Mouse (Mus musculus) heart, embryonic 14.5 days (tissue): ENCODE data around the gene Dnmbp. TPM values are rescaled to one million over a fixed set of nuclear protein-coding genes. Genes with fewer than 3 reads are reported as not detected.

Experiments used
- ATAC-seq: fragments of 200-750 bp; cut with Nextera tagmentation; 2 replicates; pipeline ENCODE4 v1.8.0; 2017; ENCODE audit warnings: low read depth, moderate TSS enrichment; ENCODE audit not compliant: insufficient number of reproducible peaks, insufficient read depth, low FRiP score
- H3K27ac ChIP-seq, 2 experiments: fragments of 200-500 bp in 1 of 2; fragments of 300-500 bp in 1 of 2; sonication (generic) in 1 of 2; replicated peaks in 1 of 2; 2 replicates each; pipeline ENCODE4 v1.5.1; 2012 to 2014; ENCODE audit warnings: low read depth in 2 of 2, low read length in 2 of 2, control low read depth in 1 of 2, mild to moderate bottlenecking in 1 of 2, mixed read lengths in 1 of 2; ENCODE audit not compliant: control insufficient read depth in 1 of 2, insufficient read depth in 1 of 2
- H3K27me3 ChIP-seq: fragments of 300-500 bp; sonication (generic); 2 replicates; pipeline ENCODE4 v1.6.1; 2014; ENCODE audit warnings: mild to moderate bottlenecking, low read length, control low read depth; ENCODE audit not compliant: control insufficient read depth, insufficient read depth
- H3K36me3 ChIP-seq: fragments of 300-500 bp; sonication (generic); 2 replicates; pipeline ENCODE4 v1.6.1; 2014; ENCODE audit warnings: mild to moderate bottlenecking, control low read depth, low read length, mixed read lengths; ENCODE audit not compliant: control insufficient read depth, insufficient read depth
- H3K4me1 ChIP-seq, 2 experiments: fragments of 200-500 bp in 1 of 2; fragments of 300-500 bp in 1 of 2; sonication (generic) in 1 of 2; 2 replicates each; pipeline ENCODE4 v1.6.1; 2012 to 2014; ENCODE audit warnings: low read length in 2 of 2, control low read depth in 1 of 2, mixed read lengths in 1 of 2; ENCODE audit not compliant: control insufficient read depth in 2 of 2, insufficient read depth in 2 of 2
- H3K4me2 ChIP-seq: fragments of 300-500 bp; sonication (generic); 2 replicates; pipeline ENCODE4 v1.6.1; 2014; ENCODE audit warnings: mild to moderate bottlenecking, low read length
- H3K4me3 ChIP-seq, 2 experiments: fragments of 200-500 bp in 1 of 2; fragments of 300-500 bp in 1 of 2; sonication (generic) in 1 of 2; 2 replicates each; pipeline ENCODE4 v1.5.1; 2012 to 2014; ENCODE audit warnings: low read length in 2 of 2, mild to moderate bottlenecking in 2 of 2, control low read depth in 1 of 2, low read depth in 1 of 2, moderate library complexity in 1 of 2; ENCODE audit not compliant: control insufficient read depth in 1 of 2, insufficient read depth in 1 of 2
- H3K9ac ChIP-seq: fragments of 300-500 bp; sonication (generic); 2 replicates; pipeline ENCODE4 v1.6.1; 2014; ENCODE audit warnings: mild to moderate bottlenecking, low read length
- H3K9me3 ChIP-seq: fragments of 300-500 bp; sonication (generic); 2 replicates; pipeline ENCODE4 v1.6.1; 2016; ENCODE audit warnings: low read length, control low read depth; ENCODE audit not compliant: control insufficient read depth
- WGBS: fragments of 180-500 bp; shearing (Covaris S2); extraction: QIAGEN DNeasy Blood & Tissue Kit; methylation state at CpG from one replicate; pipeline ENCODE4 v1.1.7; 2014; 5-methylcytosine and 5-hydroxymethylcytosine counted together
- polyA plus RNA-seq: library from polyadenylated mRNA; unstranded; fragments of >200 nt; fragmentation: Nextera tagmentation; extraction: Ambion mirVana; gene quantifications from 2 replicates; pipeline ENCODE4 v1.2.1, GENCODE M21; 2014

Gene Dnmbp
- polyA plus RNA-seq, 1 experiment from 2014 or later = 9.8 TPM

DNA sequence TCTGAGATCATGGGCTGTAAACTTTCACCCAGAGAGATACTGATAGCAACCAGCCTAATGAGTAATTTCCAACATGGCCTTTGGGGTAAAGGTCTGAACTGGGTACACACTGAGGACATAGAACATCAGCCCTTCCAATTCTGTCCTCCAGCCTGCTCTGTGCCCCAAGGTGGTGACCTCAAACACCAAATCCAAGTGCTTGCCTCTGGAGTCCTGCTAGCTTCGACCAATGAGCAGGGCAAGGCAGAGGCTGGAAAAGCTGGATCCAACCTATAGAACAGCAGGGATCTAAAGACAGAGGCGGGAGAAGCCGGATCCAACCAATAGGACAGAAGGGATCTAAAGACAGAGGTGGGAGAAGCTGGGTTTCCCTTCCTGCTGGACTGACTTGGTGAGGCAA is 21.2 kb downstream of the Dnmbp start:
- 76% methylated on average over 3 of the region's 3 CpGs for WGBS
- peaks cover 21 to 30% of the 10 kb centered on the region in 2 experiments for H3K4me1 ChIP-seq
- no peak for ATAC-seq
- no peak overlapping the region for H3K27ac ChIP-seq
- H3K36me3 ChIP-seq = peaks cover 5% of the 10 kb centered on the region; the same call in 1 of the 2 replicates
- peaks cover 3% of the 10 kb centered on the region; the same call in 1 of the 2 replicates for H3K9me3 ChIP-seq
- H3K27me3 ChIP-seq = no peaks in the 10 kb centered on the region
- no peak overlapping the region for H3K4me3 ChIP-seq
- H3K4me2 ChIP-seq = no peak overlapping the region
- no peak overlapping the region for H3K9ac ChIP-seq

DNA sequence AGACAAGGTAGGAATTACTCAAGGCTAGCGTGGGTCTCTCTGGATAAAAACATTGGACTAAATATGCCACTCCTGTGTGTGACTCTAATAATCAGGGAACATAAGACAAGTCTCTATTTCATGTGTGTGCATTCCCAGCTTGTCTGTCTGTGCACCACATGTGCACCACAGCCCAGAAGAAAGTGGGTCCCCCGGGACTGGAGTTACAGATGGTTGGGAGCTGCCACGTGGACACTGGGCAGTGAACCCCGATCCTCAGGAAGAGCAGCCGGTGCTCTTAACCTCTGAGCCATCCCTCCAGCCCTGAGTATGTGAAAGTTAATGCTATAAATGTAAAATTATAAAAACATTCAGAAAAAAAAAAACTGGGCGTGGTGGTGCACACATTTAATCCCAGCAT is 22.2 kb downstream of the Dnmbp start:
- ATAC-seq = no peak
- Histone ChIP-seq H3K36me3 (no peaks in the 10 kb centered on the region), H3K4me3 (no peak overlapping the region), H3K27ac (no peak overlapping the region), H3K9me3 (no peaks in the 10 kb centered on the region), H3K4me2 (no peak overlapping the region), H3K4me1 (peaks cover 27 to 36% of the 10 kb centered on the region in 2 experiments), H3K27me3 (no peaks in the 10 kb centered on the region), H3K9ac (no peak overlapping the region)
- WGBS = 85% methylated on average over 6 of the region's 6 CpGs

DNA sequence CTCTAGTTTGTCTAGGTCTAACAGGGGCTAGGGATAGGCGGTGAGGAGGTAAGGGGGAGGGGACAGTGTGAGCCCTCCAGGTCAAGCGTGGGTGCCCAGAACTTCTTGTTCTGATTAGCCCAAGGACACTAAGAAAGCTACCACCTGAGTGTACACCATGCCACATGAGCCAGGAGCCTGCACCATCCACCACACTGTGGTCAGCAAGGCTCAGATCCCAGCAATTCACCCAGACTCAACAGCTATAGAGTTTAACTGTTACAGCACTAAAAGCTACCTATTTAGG is 22.6 kb downstream of the Dnmbp start:
- no peak overlapping the region for H3K9ac ChIP-seq
- no peak overlapping the region for H3K27ac ChIP-seq
- H3K4me1 ChIP-seq = peaks cover 28 to 36% of the 10 kb centered on the region in 2 experiments
- H3K36me3 ChIP-seq = no peaks in the 10 kb centered on the region
- no peaks in the 10 kb centered on the region for H3K9me3 ChIP-seq
- H3K4me3 ChIP-seq = no peak overlapping the region
- no peak for ATAC-seq
- 76% methylated on average over 2 of the region's 2 CpGs for WGBS
- no peaks in the 10 kb centered on the region for H3K27me3 ChIP-seq
- H3K4me2 ChIP-seq = peak overlapping the region; percentile 42

DNA sequence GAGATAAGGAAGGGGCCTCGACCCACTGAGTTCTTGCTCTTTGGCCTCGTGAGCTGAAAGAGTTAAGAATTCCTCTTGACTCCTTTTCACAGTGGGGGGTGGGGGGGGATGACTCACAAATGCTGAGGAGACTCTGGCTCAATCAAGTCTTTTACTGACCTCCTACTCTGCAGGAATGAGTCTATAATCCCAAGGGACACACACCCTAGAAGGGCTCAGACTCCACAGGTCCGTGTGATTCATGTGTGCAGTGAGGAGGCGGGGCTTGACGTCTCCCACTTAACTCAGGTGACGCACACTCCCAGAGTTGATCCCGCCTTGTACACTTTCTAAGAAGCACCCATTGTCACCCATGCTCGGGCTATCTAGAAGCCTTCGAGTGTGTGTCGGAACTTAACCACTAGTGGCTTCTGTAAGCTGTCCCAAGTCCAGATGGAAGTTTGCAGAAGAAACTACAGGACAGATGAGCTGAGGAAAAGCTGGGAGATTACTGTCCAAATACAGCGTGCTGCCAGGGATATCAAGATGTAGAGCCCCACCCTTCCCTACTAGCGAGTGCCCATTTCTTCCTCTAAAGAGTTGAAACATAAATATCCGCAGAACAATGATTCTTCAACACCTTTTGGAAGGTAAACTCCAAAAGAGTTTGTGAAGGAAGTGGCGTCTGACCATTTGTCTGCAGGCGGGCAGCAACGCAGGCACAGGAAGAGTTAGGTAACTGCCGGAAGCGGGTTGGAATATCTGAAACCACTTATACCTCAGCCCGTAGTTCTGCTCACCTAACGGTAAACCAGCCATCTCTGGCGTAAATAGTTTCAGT is 23.2 kb downstream of the Dnmbp start:
- no peak overlapping the region for H3K27ac ChIP-seq
- peaks cover 4% of the 10 kb centered on the region for H3K36me3 ChIP-seq
- no peaks in the 10 kb centered on the region for H3K27me3 ChIP-seq
- H3K4me3 ChIP-seq = 0 out of 4 replicates have a peak overlapping the region, but pooled peaks of 1 of the 2 experiments have one; percentile 1
- H3K9ac ChIP-seq = 0 out of 2 replicates have a peak overlapping the region, but pooled peaks have one; percentile 8
- peaks cover 28 to 33% of the 10 kb centered on the region in 2 experiments for H3K4me1 ChIP-seq
- H3K4me2 ChIP-seq = peak overlapping the region; percentile 42
- ATAC-seq = peak; percentile 60; the same call in 1 of the 2 replicates
- 26% methylated on average over 21 of the region's 21 CpGs for WGBS
- H3K9me3 ChIP-seq = no peaks in the 10 kb centered on the region

DNA sequence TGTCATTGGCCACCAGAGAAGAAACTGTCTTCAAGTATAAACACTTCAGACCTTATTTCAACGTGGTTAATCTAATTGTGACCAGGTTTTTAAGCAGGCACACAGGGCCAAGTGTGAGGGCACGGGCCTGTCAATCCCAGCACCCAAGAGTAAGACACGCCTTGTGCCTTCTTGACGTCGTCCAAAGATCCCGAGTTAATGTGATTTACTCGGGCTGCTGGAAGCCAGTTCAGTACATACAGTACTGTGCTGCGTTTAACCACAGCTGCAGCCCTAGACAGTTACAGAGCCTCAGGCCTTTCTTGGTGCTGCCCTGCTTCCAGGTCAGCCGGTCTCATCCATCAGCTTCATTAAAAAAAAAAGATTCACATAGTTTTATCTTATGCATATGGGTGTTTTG is 24.6 kb downstream of the Dnmbp start:
- no peaks in the 10 kb centered on the region for H3K9me3 ChIP-seq
- H3K36me3 ChIP-seq = peaks cover 18% of the 10 kb centered on the region
- 78% methylated on average over 9 of the region's 9 CpGs for WGBS
- ATAC-seq = no peak
- H3K27ac ChIP-seq = no peak overlapping the region
- no peak overlapping the region for H3K4me3 ChIP-seq
- H3K4me1 ChIP-seq = peaks cover 19 to 20% of the 10 kb centered on the region in 2 experiments
- H3K27me3 ChIP-seq = no peaks in the 10 kb centered on the region
- no peak overlapping the region for H3K9ac ChIP-seq
- H3K4me2 ChIP-seq = no peak overlapping the region

DNA sequence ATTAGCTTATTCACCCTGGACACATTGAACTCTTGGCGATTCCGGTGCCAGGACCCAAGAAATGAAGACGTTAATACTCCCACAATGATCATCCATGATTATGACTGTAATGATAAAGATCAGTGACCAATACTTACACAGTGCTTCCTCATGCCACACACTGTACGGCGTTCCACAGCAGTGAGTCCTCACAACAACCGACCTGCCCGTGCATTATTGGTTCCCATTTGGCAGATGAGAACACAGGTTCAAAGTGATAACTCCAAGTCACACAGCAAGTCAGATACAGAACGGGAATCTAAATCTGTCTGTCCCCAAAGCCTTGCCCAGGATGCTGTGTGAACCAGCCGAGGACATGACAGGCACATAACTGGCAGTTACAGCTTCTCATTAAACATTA is 25.0 kb downstream of the Dnmbp start:
- H3K27ac ChIP-seq = no peak overlapping the region
- H3K4me3 ChIP-seq = no peak overlapping the region
- no peaks in the 10 kb centered on the region for H3K27me3 ChIP-seq
- H3K9me3 ChIP-seq = no peaks in the 10 kb centered on the region
- ATAC-seq = no peak
- H3K36me3 ChIP-seq = peaks cover 22% of the 10 kb centered on the region
- H3K4me2 ChIP-seq = no peak overlapping the region
- 84% methylated on average over 9 of the region's 9 CpGs for WGBS
- peaks cover 16 to 20% of the 10 kb centered on the region in 2 experiments for H3K4me1 ChIP-seq
- H3K9ac ChIP-seq = no peak overlapping the region

DNA sequence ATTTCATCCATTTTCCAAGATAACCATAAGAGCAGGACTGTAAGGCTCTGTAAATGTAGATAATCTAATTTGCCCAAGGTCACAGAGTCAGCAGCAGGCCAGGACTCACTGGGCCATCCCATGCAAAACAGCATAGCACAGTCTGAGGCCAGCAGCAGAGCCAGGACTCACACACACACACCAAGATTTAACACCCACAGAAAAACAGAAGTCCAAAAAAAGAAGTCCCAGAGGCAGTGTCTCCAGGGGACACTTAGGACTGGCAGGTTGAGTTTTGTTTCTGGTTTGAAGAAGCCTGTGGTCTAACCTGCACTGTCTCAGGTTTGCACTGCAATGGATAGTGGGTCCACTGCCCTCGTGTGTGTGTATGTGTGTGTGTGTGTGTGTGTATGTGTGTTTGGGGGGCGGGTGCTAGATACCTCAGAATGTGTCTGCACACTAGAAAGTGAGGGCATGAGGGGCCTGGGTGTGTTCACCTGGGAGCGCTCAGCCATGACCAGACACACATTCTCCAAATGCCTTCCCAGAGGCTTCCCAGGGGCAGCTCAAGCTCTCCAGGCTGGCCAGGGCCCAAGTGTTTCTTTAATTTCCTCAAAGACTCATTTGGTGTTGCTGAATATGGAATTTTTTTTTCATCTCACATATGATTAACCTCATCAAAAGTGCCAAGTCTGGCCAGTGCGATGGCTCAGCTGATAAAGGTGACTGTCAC is 27.1 kb downstream of the Dnmbp start:
- Histone ChIP-seq H3K9ac (no peak overlapping the region), H3K9me3 (no peaks in the 10 kb centered on the region), H3K4me3 (no peak overlapping the region), H3K36me3 (peaks cover 36% of the 10 kb centered on the region), H3K4me1 (peaks cover 16 to 18% of the 10 kb centered on the region in 2 experiments), H3K27me3 (no peaks in the 10 kb centered on the region), H3K4me2 (no peak overlapping the region), H3K27ac (no peak overlapping the region)
- no peak for ATAC-seq
- WGBS = 59% methylated on average over 4 of the region's 4 CpGs
